Mouse (Mus musculus) monocyte, adult 5-6 weeks (primary cell): ENCODE measurements around the gene Cavin4. TPM values are rescaled to one million over a fixed set of nuclear protein-coding genes. Genes with fewer than 3 reads are reported as not detected.

Experiments used
- ATAC-seq: fragments of 153-309, 156-312 bp; replicated peaks from 2 replicates; pipeline ENCODE4 v1.8.0; 2017; ENCODE audit warnings: mild to moderate bottlenecking; ENCODE audit not compliant: low TSS enrichment, insufficient number of reproducible peaks, severe bottlenecking, poor library complexity, low FRiP score
- total RNA-seq: library from RNA; stranded (forward); fragments of 200-1000, 200-491, 200-594 nt; gene quantifications from 3 replicates; pipeline ENCODE4 v1.2.3, GENCODE M21; 2017

The Cavin4 gene
- total RNA-seq, 1 experiment from 2014 or later: not detected

DNA sequence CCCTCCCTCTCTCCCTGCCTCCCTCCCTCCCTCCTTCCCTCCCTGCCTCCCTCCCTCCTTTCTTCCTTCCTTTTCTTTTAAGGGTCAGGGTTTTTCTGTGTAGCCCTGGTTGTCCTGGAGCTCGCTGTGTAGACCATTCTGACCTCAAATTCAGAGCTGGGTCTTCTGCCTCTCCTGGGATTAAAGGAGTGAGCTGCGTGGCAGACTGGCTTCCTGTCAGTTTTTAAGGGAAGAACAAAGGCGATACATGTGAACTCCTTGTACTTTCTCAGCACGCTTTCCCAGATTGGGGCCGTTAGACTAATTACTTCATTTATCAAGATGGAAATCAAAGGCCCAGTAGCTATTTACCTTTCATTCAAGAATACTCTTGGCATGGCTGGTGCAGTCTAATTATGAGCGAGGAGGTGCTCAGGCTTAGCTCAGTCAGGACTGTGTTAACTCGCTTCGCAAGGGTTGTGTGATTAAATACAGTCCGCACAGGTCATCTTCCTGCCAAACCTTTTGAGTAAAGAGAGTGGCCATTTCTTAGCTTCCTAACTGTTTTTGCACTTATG lies 29.5 kb downstream of the Cavin4 start:
- ATAC-seq: no peak

DNA sequence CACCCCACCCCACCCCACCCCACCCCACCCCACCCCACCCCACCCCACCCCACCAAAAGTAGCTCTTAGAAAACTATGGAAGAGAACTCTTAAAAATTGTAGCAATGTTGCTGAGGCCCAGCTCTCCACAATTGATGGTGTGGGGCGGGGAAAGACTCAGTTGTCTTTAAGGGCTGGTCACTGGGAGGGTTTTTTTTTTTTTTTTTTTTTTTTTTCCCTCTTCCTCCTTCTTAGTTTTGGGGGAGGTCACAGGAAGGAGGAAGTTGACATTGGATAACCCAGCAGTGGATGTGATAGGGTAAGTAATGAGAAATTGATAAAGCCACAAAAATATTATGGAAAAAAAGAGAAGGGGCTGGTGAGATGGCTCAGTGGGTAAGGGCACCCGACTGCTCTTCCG lies 33.4 kb downstream of the Cavin4 start:
- ATAC-seq: no peak

DNA sequence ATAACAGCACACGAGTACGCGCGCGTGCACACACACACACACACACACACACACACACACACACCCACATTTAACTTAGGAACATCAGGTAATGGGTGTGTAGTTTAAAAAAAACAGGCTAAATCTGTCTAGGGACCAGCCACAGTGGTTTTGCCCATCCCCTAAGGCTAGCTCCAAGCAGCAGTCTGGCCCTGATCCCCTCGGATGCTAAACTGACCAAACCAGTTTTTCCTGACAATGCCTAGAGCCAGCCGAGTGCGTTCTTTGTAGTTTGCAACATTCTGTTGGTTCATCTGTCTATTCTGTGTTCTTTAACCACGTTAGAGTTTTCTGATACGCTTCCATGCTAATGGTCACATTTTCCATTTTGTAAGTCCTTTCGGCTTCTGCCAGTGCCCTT lies 34.0 kb downstream of the Cavin4 start:
- ATAC-seq: no peak

DNA sequence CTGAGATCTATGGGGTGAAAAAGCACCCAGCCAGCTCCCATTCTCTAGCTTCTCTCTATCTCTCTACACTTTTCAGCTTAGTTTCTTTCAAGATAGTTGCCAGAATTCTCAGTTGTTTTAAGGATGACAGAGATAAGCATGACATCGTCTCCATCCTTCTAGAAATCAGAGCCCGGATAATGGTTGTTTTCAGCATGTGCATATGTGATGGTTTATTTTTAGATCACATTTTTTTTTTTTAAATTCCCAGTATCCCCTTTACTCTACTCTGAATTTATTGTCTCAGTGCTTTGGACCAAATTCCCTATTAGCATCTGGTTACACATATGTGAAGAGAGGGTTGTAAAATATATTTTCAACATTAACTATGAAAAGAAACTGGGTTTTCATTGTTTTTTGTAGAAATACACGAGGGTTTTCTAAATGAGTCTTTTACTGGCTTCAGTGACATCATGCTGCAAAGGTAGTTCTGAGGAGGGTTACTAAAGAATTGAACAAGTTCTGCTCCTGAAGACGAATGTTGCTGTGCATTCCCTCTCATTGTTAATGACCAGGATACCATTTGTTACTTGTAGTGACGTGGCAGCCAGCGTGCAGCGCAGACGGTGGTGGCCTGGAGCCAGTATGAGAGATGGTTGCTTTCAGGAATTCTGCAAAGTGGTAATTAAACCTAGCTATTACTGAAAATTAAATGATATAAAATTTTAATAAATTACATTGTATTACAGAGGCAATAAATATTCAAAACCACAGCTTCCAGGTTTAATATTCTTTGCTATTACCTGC lies 52.7 kb downstream of the Cavin4 start:
- ATAC-seq: no peak

DNA sequence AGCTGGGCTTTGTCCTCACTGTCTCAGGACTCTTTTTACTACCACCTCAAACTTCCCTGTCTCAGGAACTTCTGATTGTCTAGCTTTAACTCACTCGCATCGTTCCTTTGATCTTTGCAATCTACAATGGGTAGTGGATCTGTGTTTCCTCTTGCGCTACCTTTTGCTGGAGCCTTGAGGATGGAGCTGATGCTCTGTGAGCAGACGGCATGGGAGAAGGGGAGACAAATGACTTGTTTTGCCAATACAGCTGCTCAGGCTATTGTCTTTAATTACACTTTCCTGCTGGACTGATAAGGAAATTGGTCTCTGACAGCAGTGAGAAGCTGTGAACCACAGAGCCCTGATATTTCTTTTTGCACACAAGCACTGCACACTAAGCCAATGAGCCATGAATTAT lies 53.5 kb downstream of the Cavin4 start:
- ATAC-seq: no peak

Other genes starting within 250 kb of the Cavin4 start
- 49.9 to 52.6 TPM (median 51.7 TPM) in 3 replicates for gene Tex10, start 190.1 kb upstream of the Cavin4 start, total RNA-seq
- 2.0 to 6.0 TPM (median 2.3 TPM) in 3 replicates for gene Msantd3, start 123.6 kb upstream of the Cavin4 start, total RNA-seq
- gene Tmeff1, start 78.3 kb upstream of the Cavin4 start, total RNA-seq: 0.48 TPM in 1 of 3 replicates, not detected in the others